Mouse (Mus musculus) MEL (cell line): ENCODE measurements at regions not wholly inside any gene's neighbourhood (a gene's known extent, or its start where the extent isn't known, plus 50 kb on each side); places are given as distances from the start of the nearest gene placed in this dataset.

Experiments used
- DNase-seq: peaks from one replicate; pipeline ENCODE4 v3.0.0; 2011; ENCODE audit warnings: low read depth, low spot score
- H3K27ac ChIP-seq: 2 replicates; pipeline ENCODE4 v1.5.1; 2012; ENCODE audit warnings: low read depth, mild to moderate bottlenecking, control low read depth, low read length, moderate library complexity; ENCODE audit not compliant: control insufficient read depth
- H3K27me3 ChIP-seq, 2 experiments: fragments of 150-350 bp in 1 of 2; sonication (generic) in 1 of 2; 2 replicates each; pipeline ENCODE4 v1.6.1; 2012; ENCODE audit warnings: low read length in 2 of 2, mild to moderate bottlenecking in 2 of 2, improper control_type of control experiment in 1 of 2, moderate library complexity in 1 of 2; ENCODE audit not compliant: insufficient read depth in 2 of 2, control insufficient read depth in 1 of 2
- H3K36me3 ChIP-seq, 2 experiments: 2 replicates each; pipeline ENCODE4 v1.6.1; 2012 to 2014; ENCODE audit warnings: low read length in 2 of 2, improper control_type of control experiment in 1 of 2, inconsistent platforms in 1 of 2, mild to moderate bottlenecking in 1 of 2; ENCODE audit not compliant: insufficient read depth in 2 of 2, control insufficient read depth in 1 of 2
- H3K4me1 ChIP-seq, 2 experiments: fragments of 150-350 bp in 1 of 2; sonication (generic) in 1 of 2; 2 replicates each; pipeline ENCODE4 v1.6.1; 2012; ENCODE audit warnings: low read length in 2 of 2, improper control_type of control experiment in 1 of 2, mild to moderate bottlenecking in 1 of 2; ENCODE audit not compliant: insufficient read depth in 2 of 2, control insufficient read depth in 1 of 2
- H3K4me3 ChIP-seq, 2 experiments: fragments of 150-350 bp in 1 of 2; sonication (generic) in 1 of 2; 2 replicates each; pipeline ENCODE4 v1.5.1; 2012; ENCODE audit warnings: low read depth in 2 of 2, low read length in 2 of 2, mild to moderate bottlenecking in 2 of 2, moderate library complexity in 2 of 2, control low read depth in 1 of 2, improper control_type of control experiment in 1 of 2; ENCODE audit not compliant: control insufficient read depth in 1 of 2, insufficient read depth in 1 of 2
- H3K79me2 ChIP-seq: 2 replicates; pipeline ENCODE4 v1.6.1; 2012; ENCODE audit warnings: mild to moderate bottlenecking, low read length, moderate library complexity; ENCODE audit not compliant: control insufficient read depth, poor library complexity, insufficient read depth
- H3K9ac ChIP-seq: 2 replicates; pipeline ENCODE4 v1.6.1; 2012; ENCODE audit warnings: low read depth, mild to moderate bottlenecking, control low read depth, low read length, moderate library complexity; ENCODE audit not compliant: control insufficient read depth, poor library complexity, severe bottlenecking
- H3K9me3 ChIP-seq: fragments of 150-350 bp; sonication (generic); replicated peaks from 2 replicates; pipeline ENCODE4 v1.6.1; 2012; ENCODE audit warnings: mild to moderate bottlenecking, low read length, improper control_type of control experiment, moderate library complexity; ENCODE audit not compliant: insufficient read depth
- BHLHE40 ChIP-seq: IDR thresholded peaks from 2 replicates; pipeline ENCODE4 v1.6.1; 2012; ENCODE audit warnings: low read depth, mild to moderate bottlenecking, inconsistent platforms, low read length, improper control_type of control experiment, borderline replicate concordance
- CHD1 ChIP-seq: IDR thresholded peaks from 2 replicates; pipeline ENCODE4 v1.6.1; 2012; ENCODE audit warnings: low read depth, mild to moderate bottlenecking, inconsistent platforms, low read length, improper control_type of control experiment
- E2F4 ChIP-seq: IDR thresholded peaks from 2 replicates; pipeline ENCODE4 v1.6.1; 2011; ENCODE audit warnings: low read depth, low read length, improper control_type of control experiment, borderline replicate concordance
- ETS1 ChIP-seq: IDR thresholded peaks from 2 replicates; pipeline ENCODE4 v1.6.1; 2012; ENCODE audit warnings: low read depth, mild to moderate bottlenecking, inconsistent platforms, low read length, improper control_type of control experiment, moderate library complexity
- GABPA ChIP-seq: IDR thresholded peaks from 2 replicates; pipeline ENCODE4 v1.6.1; 2012; ENCODE audit warnings: low read depth, mild to moderate bottlenecking, inconsistent platforms, low read length, improper control_type of control experiment, moderate library complexity
- KAT2A ChIP-seq: conservative IDR thresholded peaks from 2 replicates; pipeline ENCODE4 v1.6.1; 2012; ENCODE audit warnings: low read depth, low read length, improper control_type of control experiment, inconsistent platforms
- MEF2A ChIP-seq: IDR thresholded peaks from 2 replicates; pipeline ENCODE4 v1.6.1; 2014; ENCODE audit warnings: low read depth, mild to moderate bottlenecking, inconsistent platforms, low read length, improper control_type of control experiment; ENCODE audit not compliant: poor library complexity, insufficient replicate concordance, severe bottlenecking; ENCODE audit errors: extremely low read depth
- MYB ChIP-seq: IDR thresholded peaks from 2 replicates; pipeline ENCODE4 v1.6.1; 2011; ENCODE audit warnings: mild to moderate bottlenecking, low read depth, low read length, improper control_type of control experiment
- NELFE ChIP-seq: IDR thresholded peaks from 2 replicates; pipeline ENCODE4 v1.6.1; 2011; ENCODE audit warnings: low read depth, low read length, improper control_type of control experiment
- POLR2AphosphoS2 ChIP-seq: IDR thresholded peaks from 2 replicates; pipeline ENCODE4 v1.6.1; 2011; ENCODE audit warnings: low read length, improper control_type of control experiment
- RCOR1 ChIP-seq: IDR thresholded peaks from 2 replicates; pipeline ENCODE4 v1.6.1; 2012; ENCODE audit warnings: low read depth, mild to moderate bottlenecking, inconsistent platforms, low read length, improper control_type of control experiment
- SIN3A ChIP-seq: IDR thresholded peaks from 2 replicates; pipeline ENCODE4 v1.6.1; 2012; ENCODE audit warnings: low read length, improper control_type of control experiment, inconsistent platforms
- TBP ChIP-seq: IDR thresholded peaks from 2 replicates; pipeline ENCODE4 v1.8.0; 2011; ENCODE audit warnings: low read depth, low read length, improper control_type of control experiment
- TCF12 ChIP-seq: IDR thresholded peaks from 2 replicates; pipeline ENCODE4 v1.6.1; 2014; ENCODE audit warnings: low read depth, mild to moderate bottlenecking, inconsistent platforms, low read length, improper control_type of control experiment, moderate library complexity
- USF1 ChIP-seq: IDR thresholded peaks from 2 replicates; pipeline ENCODE4 v1.6.1; 2014; ENCODE audit warnings: low read depth, mild to moderate bottlenecking, inconsistent platforms, low read length, improper control_type of control experiment, moderate library complexity
- USF2 ChIP-seq, 2 experiments: IDR thresholded peaks; 2 replicates each; pipeline ENCODE4 v1.6.1; 2011 to 2012; ENCODE audit warnings: improper control_type of control experiment in 2 of 2, low read length in 2 of 2, borderline replicate concordance in 1 of 2, inconsistent platforms in 1 of 2, low read depth in 1 of 2, mild to moderate bottlenecking in 1 of 2; ENCODE audit not compliant: insufficient read depth in 1 of 2

GRCm38 (mm10) chr1:186880391-186880790 lies 86.8 kb upstream of the D1Pas1 start:
- Histone ChIP-seq H3K9me3 (no peaks in the 10 kb centered on the region), H3K4me3 (no peak overlapping the region), H3K27ac (no peak overlapping the region), H3K27me3 (no peaks in the 10 kb centered on the region), H3K79me2 (no peaks in the 10 kb centered on the region), H3K36me3 (no peaks in the 10 kb centered on the region), H3K9ac (no peak overlapping the region), H3K4me1 (no peaks in the 10 kb centered on the region)
- no peak for TF ChIP-seq MYB
- TF ChIP-seq KAT2A: no peak
- TF ChIP-seq TCF12: no peak
- no peak for TF ChIP-seq BHLHE40
- TF ChIP-seq E2F4: no peak
- no peak for TF ChIP-seq TBP
- no peak for TF ChIP-seq POLR2AphosphoS2
- TF ChIP-seq NELFE: no peak
- TF ChIP-seq MEF2A: no peak
- TF ChIP-seq SIN3A: no peak
- TF ChIP-seq GABPA: no peak
- DNase-seq: no peak

GRCm38 (mm10) chr1:186860608-186861444 lies 106.4 kb upstream of the D1Pas1 start:
- no peaks in the 10 kb centered on the region for H3K4me1 ChIP-seq
- H3K79me2 ChIP-seq: no peaks in the 10 kb centered on the region
- H3K9me3 ChIP-seq: no peaks in the 10 kb centered on the region
- H3K4me3 ChIP-seq: no peak overlapping the region
- no peak overlapping the region for H3K9ac ChIP-seq
- DNase-seq: no peak
- TF ChIP-seq POLR2AphosphoS2: no peak
- no peak for TF ChIP-seq ETS1
- TF ChIP-seq MYB: no peak
- no peak for TF ChIP-seq USF1
- H3K27me3 ChIP-seq: no peaks in the 10 kb centered on the region
- H3K27ac ChIP-seq: no peak overlapping the region
- no peaks in the 10 kb centered on the region for H3K36me3 ChIP-seq

- H3K27me3 ChIP-seq: no peaks in the 10 kb centered on the region
- no peak for DNase-seq
- H3K9me3 ChIP-seq: no peaks in the 10 kb centered on the region
- TF ChIP-seq CHD1 (no peak), RCOR1 (no peak), NELFE (no peak), USF2 (IDR thresholded peaks at IDR 0.05; ENCODE audit: borderline replicate concordance in 1 of 2, insufficient read depth in 1 of 2, low read depth in 1 of 2, low read length in 2 of 2) (no peak)
- no peak overlapping the region for H3K4me3 ChIP-seq
- no peak overlapping the region for H3K9ac ChIP-seq
- no peaks in the 10 kb centered on the region for H3K79me2 ChIP-seq
- H3K4me1 ChIP-seq: no peaks in the 10 kb centered on the region
- no peak overlapping the region for H3K27ac ChIP-seq
- H3K36me3 ChIP-seq: no peaks in the 10 kb centered on the region
Measured at GRCm38 (mm10) chr1:186858285-186858684, 108.9 kb upstream of the D1Pas1 start.
